8 mouse cellular contexts compared by ENCODE assay signal in the genomic region with DNA sequence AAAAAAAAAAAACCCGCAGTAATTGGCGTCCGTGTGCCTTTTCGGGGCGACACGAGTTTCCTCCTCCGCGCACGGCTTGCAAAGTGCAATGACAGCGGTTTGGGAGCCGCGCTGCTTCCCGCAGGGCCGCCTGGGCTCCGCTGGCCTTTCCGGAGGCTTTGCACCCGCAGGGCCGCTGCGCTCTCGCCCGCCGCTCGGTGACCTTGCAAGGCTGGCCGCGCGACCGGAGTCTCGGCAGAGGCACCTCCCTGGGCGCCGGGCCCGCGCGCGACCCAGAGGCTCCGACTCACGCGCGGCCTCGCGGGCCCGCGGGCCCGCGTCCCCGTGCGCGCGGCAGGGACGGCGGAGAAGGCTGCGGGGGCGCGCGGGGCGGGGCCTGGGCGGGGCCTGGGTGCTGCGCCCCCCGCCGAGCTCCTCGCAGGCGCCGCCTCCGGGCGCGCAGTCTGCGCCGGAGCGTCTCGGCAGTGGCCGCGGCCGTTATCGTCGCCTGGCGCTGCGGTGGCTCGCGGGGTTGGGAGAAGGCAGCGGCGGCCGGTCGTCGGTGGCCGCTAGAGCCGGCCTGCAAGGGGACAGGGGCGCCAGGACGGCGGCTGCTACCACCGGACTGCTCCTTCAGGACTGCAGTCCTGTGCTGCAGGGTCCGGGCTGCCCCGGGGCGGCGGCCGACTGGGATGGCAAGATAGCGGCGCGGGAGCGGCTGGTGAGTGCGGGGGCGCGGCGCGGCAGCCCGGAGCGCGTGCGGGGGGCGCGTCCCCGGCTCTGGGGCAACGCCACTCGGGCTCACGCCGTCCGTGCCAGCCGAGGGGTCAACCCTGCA. TPM values are rescaled to one million over a fixed set of nuclear protein-coding genes. Genes with fewer than 3 reads are reported as not detected.
DNase-seq lines count a peak whose midpoint lies in the region; ATAC-seq and TF ChIP-seq lines count a peak whose summit lies in the region.

No protein-coding gene starts in this region.

- no peak for TF ChIP-seq CTCF in liver, postnatal 0 days (IDR thresholded peaks at IDR 0.05; ENCODE audit: low read depth)

- peak overlapping the region; percentile 75 for H3K9ac ChIP-seq in forebrain, embryonic 15.5 days (replicated peaks)
- peak overlapping the region; percentile 88 for H3K9ac ChIP-seq in liver, postnatal 0 days (replicated peaks)
- H3K9ac ChIP-seq in neural tube, embryonic 15.5 days (replicated peaks): peak overlapping the region; percentile 94

- peaks cover 26% of the 10 kb centered on the region for H3K4me1 ChIP-seq in forebrain, embryonic 15.5 days
- H3K4me1 ChIP-seq in liver, postnatal 0 days (ENCODE audit: insufficient read depth): peaks cover 2% of the 10 kb centered on the region; the same call in 1 of the 2 replicates
- H3K4me1 ChIP-seq in neural tube, embryonic 15.5 days: peaks cover 33% of the 10 kb centered on the region

- peak; percentile 95 for ATAC-seq in forebrain, embryonic 15.5 days (replicated peaks)
- ATAC-seq in liver, postnatal 0 days: peak; percentile 89
- peak; percentile 94 for ATAC-seq in neural tube, embryonic 15.5 days (ENCODE audit: low FRiP score)

- under 1% methylated on average over 93 of the region's 116 CpGs for WGBS in forebrain, embryonic 15.5 days
- WGBS in liver, postnatal 0 days (ENCODE audit: insufficient replicate concordance): under 1% methylated on average over 67 of the region's 116 CpGs
- 0% methylated on average over 82 of the region's 116 CpGs for WGBS in neural tube, embryonic 15.5 days

- H3K9me3 ChIP-seq in forebrain, embryonic 15.5 days: no peaks in the 10 kb centered on the region
- no peaks in the 10 kb centered on the region for H3K9me3 ChIP-seq in liver, postnatal 0 days (ENCODE audit: low read length)
- H3K9me3 ChIP-seq in neural tube, embryonic 15.5 days (replicated peaks): no peaks in the 10 kb centered on the region

- no peak for TF ChIP-seq EP300 in liver, postnatal 0 days (IDR thresholded peaks at IDR 0.05; ENCODE audit: low read depth)

- H3K27me3 ChIP-seq in forebrain, embryonic 15.5 days: no peaks in the 10 kb centered on the region
- peaks cover 14% of the 10 kb centered on the region; the same call in 1 of the 2 replicates for H3K27me3 ChIP-seq in liver, postnatal 0 days (ENCODE audit: insufficient read depth, low read length)
- no peaks in the 10 kb centered on the region for H3K27me3 ChIP-seq in neural tube, embryonic 15.5 days (replicated peaks)

- no peaks in the 10 kb centered on the region for H3K36me3 ChIP-seq in forebrain, embryonic 15.5 days
- H3K36me3 ChIP-seq in liver, postnatal 0 days (replicated peaks; ENCODE audit: insufficient read depth, low read length): 0 out of 2 replicates have a peak, but pooled peaks cover 3% of the 10 kb centered on the region
- H3K36me3 ChIP-seq in neural tube, embryonic 15.5 days: no peaks in the 10 kb centered on the region

- intact Hi-C loops in heart, postnatal 14 days (cut with DNase I): loop anchor here (2.0 to 10.0 kb wide), 2 partner anchors 85 to 221 kb away; no protein-coding TSS in a partner anchor

- H3K4me3 ChIP-seq in forebrain, embryonic 15.5 days: peak overlapping the region; percentile 67
- H3K4me3 ChIP-seq in liver, postnatal 0 days (ENCODE audit: low read depth, low read length): peak overlapping the region; percentile 80
- peak overlapping the region; percentile 82 for H3K4me3 ChIP-seq in neural tube, embryonic 15.5 days (replicated peaks)

- H3K4me2 ChIP-seq in forebrain, embryonic 15.5 days (replicated peaks): peak overlapping the region; percentile 97
- peak overlapping the region; percentile 77 for H3K4me2 ChIP-seq in liver, postnatal 0 days (ENCODE audit: low read depth, low read length)
- peak overlapping the region; percentile 94 for H3K4me2 ChIP-seq in neural tube, embryonic 15.5 days

- peak; percentile 49 to 57 for DNase-seq in spleen, adult 18-20 months
- no peak for DNase-seq in spleen, adult 12 weeks (ENCODE audit: low spot score)
- DNase-seq in heart, postnatal 14 days: peak; percentile 95 to 96
- peak; percentile 80 to 86 for DNase-seq in layer of hippocampus, adult 18-20 months (ENCODE audit: low spot score in 2 of 2)
- DNase-seq in liver, postnatal 0 days: peak; percentile 83
- DNase-seq in testis, postnatal 14 days (ENCODE audit: low spot score): peak; percentile 85

- H3K27ac ChIP-seq in forebrain, embryonic 15.5 days (replicated peaks): peak overlapping the region; percentile 86
- peak overlapping the region; percentile 97 for H3K27ac ChIP-seq in liver, postnatal 0 days (ENCODE audit: low read depth)
- H3K27ac ChIP-seq in neural tube, embryonic 15.5 days (replicated peaks): peak overlapping the region; percentile 92

RNA-seq across cellular contexts. Expression of a gene that starts 38.9 kb away (rescaled TPM):
- polyA plus RNA-seq in forebrain, embryonic 15.5 days (2015; fragmentation: Nextera tagmentation; extraction: Ambion mirVana): 7.6 and 8.1 TPM in 2 replicates
- total RNA-seq in heart, postnatal 14 days (2021): 10 to 100 TPM; 57.6 to 63.2 TPM
- total RNA-seq in layer of hippocampus, adult 18-20 months (2021): 10 to 100 TPM; 57.9 to 65.4 TPM
- polyA plus RNA-seq in liver, postnatal 0 days (2015; fragmentation: Nextera tagmentation; extraction: Ambion mirVana): 49.1 and 51.4 TPM in 2 replicates
- polyA plus RNA-seq in neural tube, embryonic 15.5 days (2015; fragmentation: Nextera tagmentation; extraction: Ambion mirVana): 18.8 and 22.1 TPM in 2 replicates
